Mouse (Mus musculus) heart, postnatal 0 days (tissue): ENCODE data around the gene Zfp655.

ENCODE experiments used
- CTCF ChIP-seq: IDR thresholded peaks from 2 replicates; pipeline ENCODE4 v1.5.1; 2016; ENCODE audit warnings: antibody characterized with exemption, control low read depth, low read depth
- EP300 ChIP-seq: IDR thresholded peaks from 2 replicates; pipeline ENCODE4 v1.6.1; 2016; ENCODE audit warnings: antibody characterized with exemption, low read depth

DNA sequence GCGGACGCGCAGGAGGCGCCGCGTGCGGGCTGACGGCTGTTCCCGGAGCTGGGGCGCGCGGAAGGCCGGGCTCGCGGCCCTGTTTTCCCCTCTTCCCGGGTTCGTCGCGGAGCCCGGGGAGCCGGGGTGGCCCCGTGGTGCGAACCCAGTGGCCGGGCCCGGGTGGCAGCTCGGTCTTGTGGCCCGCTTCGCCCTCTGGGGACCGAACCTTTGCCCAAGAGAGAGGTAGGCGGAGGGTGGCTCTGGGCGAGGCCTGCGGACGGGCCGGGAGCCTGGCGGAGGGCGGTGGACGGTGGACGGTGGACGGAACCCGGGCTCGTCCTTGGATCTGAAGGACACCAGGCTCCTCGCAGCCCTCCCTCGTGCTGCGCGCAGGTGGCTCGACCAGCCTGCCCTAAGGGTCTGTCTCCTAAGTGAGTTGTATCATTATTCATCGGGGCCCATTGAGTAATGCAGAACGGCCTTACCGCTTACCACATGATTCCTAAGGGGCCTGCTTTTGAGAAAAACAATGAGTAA is 437 bp downstream of the Zfp655 start:
- TF ChIP-seq CTCF (no peak), EP300 (no peak)
